Mouse (Mus musculus): ENCODE data around the gene Tmem62. TPM values are rescaled to one million over a fixed set of nuclear protein-coding genes. Genes with fewer than 3 reads are reported as not detected.
"Not testable (repeated sequence)": the region's sequence is repeated elsewhere in the genome, so short reads cannot be mapped to it uniquely, and the experiment has no call there.

Gene Tmem62
- polyA plus RNA-seq, 1 experiment from 2014 or later, result 10.4 TPM

DNA sequence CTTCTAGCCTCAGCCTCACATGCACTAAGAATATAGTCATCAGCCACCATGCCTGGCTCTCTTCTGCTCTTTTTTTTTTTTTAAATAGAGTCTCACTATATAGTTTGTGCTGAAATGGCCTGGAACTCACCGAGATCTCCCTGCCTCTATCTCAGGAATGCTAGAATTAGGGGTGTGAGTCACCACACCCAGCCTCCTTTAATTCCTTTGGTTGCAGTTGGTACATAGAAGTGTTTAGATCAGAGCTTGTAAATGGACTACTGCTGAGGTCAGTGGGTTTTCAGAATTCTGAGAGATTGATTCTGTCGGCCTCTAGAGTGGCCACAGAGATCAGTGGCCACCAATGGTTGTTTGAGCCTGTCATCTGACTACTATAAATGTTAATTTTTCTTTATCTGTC, 4.0 kb downstream of the Tmem62 start:
- Histone ChIP-seq H3K9ac (replicated peaks; ENCODE audit: low read depth, low read length) (no peak overlapping the region), H3K27me3 (replicated peaks; ENCODE audit: control insufficient read depth, insufficient read depth, low read length) (no peaks in the 10 kb centered on the region), H3K4me2 (ENCODE audit: low read length) (no peak overlapping the region), H3K9me3 (ENCODE audit: control insufficient read depth, low read length) (no peaks in the 10 kb centered on the region), H3K4me1 (replicated peaks; ENCODE audit: control insufficient read depth, insufficient read depth, low read length) (peaks cover 7% of the 10 kb centered on the region), H3K27ac (ENCODE audit: low read length) (no peak overlapping the region), H3K4me3 (replicated peaks; ENCODE audit: low read length) (no peak overlapping the region), H3K36me3 (ENCODE audit: control insufficient read depth, insufficient read depth) (no peaks in the 10 kb centered on the region)
- 69% methylated on average over 2 of the region's 2 CpGs for WGBS
- no peak for ATAC-seq

DNA sequence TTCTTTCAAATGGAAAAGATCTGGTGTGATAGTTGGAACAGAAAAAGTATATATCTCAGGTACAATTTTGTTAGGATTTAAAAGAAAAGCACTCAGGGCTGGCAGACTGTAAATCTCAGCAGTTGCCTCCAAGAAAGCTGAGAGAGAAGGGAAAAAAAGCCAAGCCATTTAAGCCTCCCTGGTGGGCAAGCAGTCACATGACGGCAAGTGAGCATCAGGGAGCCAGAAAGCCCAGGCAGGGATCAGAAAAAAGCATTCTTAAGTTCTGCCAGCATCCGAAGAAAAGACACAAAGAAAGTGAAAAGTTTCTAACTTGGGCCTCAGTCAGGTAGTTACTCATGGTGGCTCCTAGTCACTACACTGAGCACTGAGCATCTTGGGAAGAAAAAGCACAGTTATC, 6.8 kb downstream of the Tmem62 start:
- H3K36me3 ChIP-seq (ENCODE audit: control insufficient read depth, insufficient read depth), result no peaks in the 10 kb centered on the region
- no peak overlapping the region for H3K9ac ChIP-seq (replicated peaks; ENCODE audit: low read depth, low read length)
- no peak overlapping the region for H3K4me3 ChIP-seq (replicated peaks; ENCODE audit: low read length)
- ATAC-seq, result no peak
- H3K27ac ChIP-seq (ENCODE audit: low read length), result no peak overlapping the region
- H3K27me3 ChIP-seq (replicated peaks; ENCODE audit: control insufficient read depth, insufficient read depth, low read length), result no peaks in the 10 kb centered on the region
- WGBS, result 2% methylated on average over 2 of the region's 2 CpGs
- H3K9me3 ChIP-seq (ENCODE audit: control insufficient read depth, low read length), result no peaks in the 10 kb centered on the region
- H3K4me2 ChIP-seq (ENCODE audit: low read length), result no peak overlapping the region
- H3K4me1 ChIP-seq (replicated peaks; ENCODE audit: control insufficient read depth, insufficient read depth, low read length), result no peaks in the 10 kb centered on the region

DNA sequence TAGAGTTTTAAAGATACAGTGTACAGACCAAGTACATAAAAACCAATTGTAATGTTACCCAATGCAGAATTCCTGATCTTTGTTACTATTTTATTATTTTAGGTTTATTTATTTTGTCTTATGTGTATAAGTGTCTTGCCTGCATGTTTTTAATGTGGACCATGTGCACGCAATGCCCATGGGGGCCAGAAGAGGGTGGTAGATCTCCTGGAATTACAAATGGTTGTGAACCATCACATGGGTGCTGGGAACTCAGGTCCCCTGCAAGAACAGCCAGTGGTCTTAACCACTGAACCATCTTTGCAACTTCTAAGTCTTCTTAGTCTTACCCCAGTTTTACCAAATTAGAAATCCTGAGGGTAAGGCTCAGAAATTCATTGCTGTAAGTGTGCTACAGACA, 8.4 kb downstream of the Tmem62 start:
- no peaks in the 10 kb centered on the region for H3K36me3 ChIP-seq (ENCODE audit: control insufficient read depth, insufficient read depth)
- H3K27ac ChIP-seq (ENCODE audit: low read length), result no peak overlapping the region
- WGBS, result 88% methylated on average over 1 of the region's 1 CpGs
- H3K4me2 ChIP-seq (ENCODE audit: low read length), result no peak overlapping the region
- H3K9me3 ChIP-seq (ENCODE audit: control insufficient read depth, low read length), result no peaks in the 10 kb centered on the region
- no peak overlapping the region for H3K9ac ChIP-seq (replicated peaks; ENCODE audit: low read depth, low read length)
- no peak overlapping the region for H3K4me3 ChIP-seq (replicated peaks; ENCODE audit: low read length)
- H3K4me1 ChIP-seq (replicated peaks; ENCODE audit: control insufficient read depth, insufficient read depth, low read length), result no peaks in the 10 kb centered on the region
- no peak for ATAC-seq
- H3K27me3 ChIP-seq (replicated peaks; ENCODE audit: control insufficient read depth, insufficient read depth, low read length), result no peaks in the 10 kb centered on the region

DNA sequence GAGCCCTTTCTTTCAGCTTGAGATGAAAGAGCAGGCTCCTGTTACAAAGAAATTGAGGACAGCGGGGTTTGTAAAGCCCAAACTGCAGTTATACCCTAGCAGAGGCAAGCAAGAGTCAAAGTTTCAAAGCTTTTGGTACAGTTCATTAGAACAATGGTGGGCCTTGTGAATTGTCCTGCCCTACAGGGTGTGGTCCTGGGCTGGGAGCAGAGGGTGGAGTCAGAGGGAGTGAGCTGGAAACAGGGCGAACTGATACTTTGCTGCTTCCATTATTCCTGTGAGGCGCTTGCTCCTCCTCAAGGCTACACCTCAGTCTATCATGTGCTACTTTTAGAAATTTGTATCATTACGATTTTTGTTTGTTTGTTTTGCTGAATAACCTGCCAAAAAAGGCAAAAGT, 14.4 kb downstream of the Tmem62 start:
- H3K4me2 ChIP-seq (ENCODE audit: low read length), result no peak overlapping the region
- 67% methylated on average over 4 of the region's 4 CpGs for WGBS

DNA sequence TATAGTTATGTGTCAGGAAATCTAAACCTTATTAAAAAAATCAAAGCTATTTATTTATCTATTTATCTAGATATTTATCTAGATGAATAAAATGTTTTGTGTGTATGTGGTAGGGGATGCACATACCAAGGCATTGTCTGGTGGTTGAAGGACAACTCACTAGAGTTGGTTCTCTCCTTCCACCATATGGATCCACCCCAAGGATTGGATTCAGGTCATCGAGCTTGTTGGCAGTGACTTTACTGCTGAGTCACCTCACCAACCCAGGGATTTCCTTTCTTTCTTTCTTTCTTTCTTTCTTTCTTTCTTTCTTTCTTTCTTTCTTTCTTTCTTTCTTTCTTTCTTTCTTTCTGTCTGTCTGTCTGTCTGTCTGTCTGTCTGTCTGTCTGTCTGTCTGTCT, 19.8 kb downstream of the Tmem62 start:
- not testable (repeated sequence) for H3K4me2 ChIP-seq (ENCODE audit: low read length); H3K36me3 ChIP-seq (ENCODE audit: control insufficient read depth, insufficient read depth); H3K27ac ChIP-seq (ENCODE audit: low read length); H3K4me3 ChIP-seq (replicated peaks; ENCODE audit: low read length); H3K27me3 ChIP-seq (replicated peaks; ENCODE audit: control insufficient read depth, insufficient read depth, low read length); H3K9me3 ChIP-seq (ENCODE audit: control insufficient read depth, low read length); H3K9ac ChIP-seq (replicated peaks; ENCODE audit: low read depth, low read length); ATAC-seq; H3K4me1 ChIP-seq (replicated peaks; ENCODE audit: control insufficient read depth, insufficient read depth, low read length)
- WGBS, result 81% methylated on average over 1 of the region's 1 CpGs

More for the DNA sequence above, 14.4 kb downstream of the Tmem62 start:
- no peaks in the 10 kb centered on the region for H3K36me3 ChIP-seq (ENCODE audit: control insufficient read depth, insufficient read depth)
- no peak overlapping the region for H3K9ac ChIP-seq (replicated peaks; ENCODE audit: low read depth, low read length)
- no peaks in the 10 kb centered on the region for H3K4me1 ChIP-seq (replicated peaks; ENCODE audit: control insufficient read depth, insufficient read depth, low read length)
- no peaks in the 10 kb centered on the region for H3K27me3 ChIP-seq (replicated peaks; ENCODE audit: control insufficient read depth, insufficient read depth, low read length)
- H3K9me3 ChIP-seq (ENCODE audit: control insufficient read depth, low read length), result no peaks in the 10 kb centered on the region
- no peak overlapping the region for H3K4me3 ChIP-seq (replicated peaks; ENCODE audit: low read length)
- ATAC-seq, result no peak
- no peak overlapping the region for H3K27ac ChIP-seq (ENCODE audit: low read length)

DNA sequence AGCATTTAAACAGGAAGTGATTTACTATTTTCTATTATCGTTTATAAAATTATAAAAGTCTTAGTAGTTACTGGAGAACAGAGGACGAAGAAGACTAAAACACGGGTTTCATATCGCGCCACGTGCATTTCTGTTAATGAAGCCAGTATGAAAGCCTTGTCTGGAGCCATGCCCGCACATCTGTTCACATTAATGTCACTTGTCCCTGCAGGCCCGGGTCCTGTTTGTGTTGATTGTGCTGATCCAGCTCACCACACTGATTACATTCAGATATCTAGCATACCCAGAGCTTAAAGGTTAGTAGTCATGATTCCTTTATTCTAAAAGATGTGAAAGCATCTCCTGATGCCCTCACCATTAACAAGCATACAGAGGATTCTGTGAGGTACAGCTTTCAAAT, 22.0 kb downstream of the Tmem62 start:
- Histone ChIP-seq H3K4me2 (ENCODE audit: low read length) (no peak overlapping the region), H3K4me3 (replicated peaks; ENCODE audit: low read length) (no peak overlapping the region), H3K27me3 (replicated peaks; ENCODE audit: control insufficient read depth, insufficient read depth, low read length) (no peaks in the 10 kb centered on the region), H3K9ac (replicated peaks; ENCODE audit: low read depth, low read length) (no peak overlapping the region), H3K4me1 (replicated peaks; ENCODE audit: control insufficient read depth, insufficient read depth, low read length) (no peaks in the 10 kb centered on the region), H3K36me3 (ENCODE audit: control insufficient read depth, insufficient read depth) (no peaks in the 10 kb centered on the region), H3K27ac (ENCODE audit: low read length) (no peak overlapping the region), H3K9me3 (ENCODE audit: control insufficient read depth, low read length) (no peaks in the 10 kb centered on the region)
- WGBS, result 82% methylated on average over 8 of the region's 8 CpGs
- ATAC-seq, result no peak

DNA sequence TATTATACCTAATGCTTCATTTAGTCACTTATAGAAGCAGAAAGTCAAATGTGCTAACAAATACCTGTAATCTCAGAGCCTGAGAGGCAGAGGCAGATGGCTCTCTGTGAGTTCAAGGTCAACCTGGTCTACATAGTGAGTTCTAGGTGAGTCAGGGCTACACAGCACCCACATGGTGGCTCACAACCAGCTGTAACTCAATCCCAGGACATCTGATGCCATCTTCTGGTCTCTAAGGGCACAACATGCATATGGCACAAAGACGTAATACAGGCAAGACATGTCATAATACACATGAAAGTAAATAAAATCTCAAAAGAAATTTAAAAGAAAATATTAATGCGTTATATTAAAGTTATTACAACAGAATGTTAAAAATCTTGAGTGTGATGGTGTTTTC, 26.8 kb downstream of the Tmem62 start:
- no peak overlapping the region for H3K4me3 ChIP-seq (replicated peaks; ENCODE audit: low read length)
- no peak overlapping the region for H3K4me2 ChIP-seq (ENCODE audit: low read length)
- H3K36me3 ChIP-seq (ENCODE audit: control insufficient read depth, insufficient read depth), result no peaks in the 10 kb centered on the region
- no peak overlapping the region for H3K27ac ChIP-seq (ENCODE audit: low read length)
- 68% methylated on average over 2 of the region's 2 CpGs for WGBS
- H3K9me3 ChIP-seq (ENCODE audit: control insufficient read depth, low read length), result no peaks in the 10 kb centered on the region
- H3K4me1 ChIP-seq (replicated peaks; ENCODE audit: control insufficient read depth, insufficient read depth, low read length), result peaks cover 3% of the 10 kb centered on the region
- no peaks in the 10 kb centered on the region for H3K27me3 ChIP-seq (replicated peaks; ENCODE audit: control insufficient read depth, insufficient read depth, low read length)
- no peak overlapping the region for H3K9ac ChIP-seq (replicated peaks; ENCODE audit: low read depth, low read length)
- ATAC-seq, result no peak

DNA sequence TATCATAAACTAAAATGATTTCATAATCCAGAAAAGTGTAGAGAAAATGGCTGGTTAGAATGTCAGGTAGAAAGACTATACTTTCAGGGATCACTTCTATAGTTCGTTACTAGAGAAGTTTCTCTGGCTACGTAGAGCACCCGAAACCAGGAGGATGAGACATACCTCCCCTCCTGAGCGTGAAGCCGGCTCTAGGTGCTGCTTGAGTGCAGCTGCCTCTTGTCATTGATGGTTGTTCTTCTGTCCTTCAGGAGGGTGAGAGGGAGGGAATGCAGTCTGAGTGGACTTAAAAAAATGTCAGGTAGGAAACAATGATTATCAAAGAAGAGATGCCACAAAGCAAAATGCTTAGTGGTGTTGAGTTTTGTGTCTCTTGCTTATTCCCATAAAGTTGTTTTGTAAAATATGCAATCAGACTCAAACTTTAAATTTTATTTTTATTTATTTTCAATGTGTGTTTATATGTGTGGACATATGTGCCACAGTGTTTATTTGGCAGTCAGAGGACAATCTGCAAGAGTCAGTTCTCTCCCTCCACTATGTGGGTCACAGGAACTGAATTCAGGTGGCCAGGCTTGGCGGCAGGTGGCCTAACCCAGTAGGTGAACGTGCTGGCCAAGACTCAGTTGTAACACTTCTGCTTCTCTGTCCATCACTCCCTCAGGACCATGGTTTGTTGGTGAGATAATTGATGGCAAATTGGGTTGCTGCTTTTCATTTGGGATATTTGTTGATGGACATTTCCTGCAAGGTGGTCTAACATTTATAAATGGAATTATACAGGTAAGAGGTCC, 27.4 kb downstream of the Tmem62 start:
- Histone ChIP-seq H3K4me1 (replicated peaks; ENCODE audit: control insufficient read depth, insufficient read depth, low read length) (peaks cover 7% of the 10 kb centered on the region), H3K27ac (ENCODE audit: low read length) (no peak overlapping the region), H3K4me2 (ENCODE audit: low read length) (no peak overlapping the region), H3K9me3 (ENCODE audit: control insufficient read depth, low read length) (no peaks in the 10 kb centered on the region), H3K9ac (replicated peaks; ENCODE audit: low read depth, low read length) (no peak overlapping the region), H3K36me3 (ENCODE audit: control insufficient read depth, insufficient read depth) (no peaks in the 10 kb centered on the region), H3K4me3 (replicated peaks; ENCODE audit: low read length) (no peak overlapping the region), H3K27me3 (replicated peaks; ENCODE audit: control insufficient read depth, insufficient read depth, low read length) (no peaks in the 10 kb centered on the region)
- no peak for ATAC-seq
- WGBS, result 82% methylated on average over 7 of the region's 7 CpGs

DNA sequence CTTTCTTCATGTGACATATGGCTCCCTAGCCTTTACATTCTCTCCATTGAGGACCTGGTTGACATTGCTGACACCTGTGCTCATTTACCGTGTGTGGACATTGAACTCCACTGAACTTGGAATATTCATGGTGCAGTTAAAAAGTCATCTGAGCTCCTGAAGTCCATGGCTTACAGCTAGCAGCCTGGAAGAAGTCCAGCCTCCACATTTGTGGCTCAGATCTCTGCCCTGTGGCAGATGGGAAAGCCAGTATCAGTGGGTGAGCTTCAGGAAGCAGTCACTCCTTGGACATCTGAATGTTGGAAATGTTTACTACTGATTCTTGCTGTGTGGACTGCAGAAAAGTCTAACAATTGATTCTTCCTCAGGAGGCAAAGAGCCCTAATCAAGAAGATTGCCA, 30.2 kb downstream of the Tmem62 start:
- Histone ChIP-seq H3K27me3 (replicated peaks; ENCODE audit: control insufficient read depth, insufficient read depth, low read length) (no peaks in the 10 kb centered on the region), H3K36me3 (ENCODE audit: control insufficient read depth, insufficient read depth) (peaks cover 4% of the 10 kb centered on the region; the same call in 1 of the 2 replicates)
- 86% methylated on average over 1 of the region's 1 CpGs for WGBS

More for the DNA sequence above, 30.2 kb downstream of the Tmem62 start:
- no peak for ATAC-seq
- Histone ChIP-seq H3K9me3 (ENCODE audit: control insufficient read depth, low read length) (no peaks in the 10 kb centered on the region), H3K4me1 (replicated peaks; ENCODE audit: control insufficient read depth, insufficient read depth, low read length) (peaks cover 12% of the 10 kb centered on the region), H3K27ac (ENCODE audit: low read length) (no peak overlapping the region), H3K9ac (replicated peaks; ENCODE audit: low read depth, low read length) (no peak overlapping the region), H3K4me2 (ENCODE audit: low read length) (no peak overlapping the region), H3K4me3 (replicated peaks; ENCODE audit: low read length) (no peak overlapping the region)

Measured in forebrain, embryonic 16.5 days (tissue).